Mouse (Mus musculus) limb, embryonic 11.5 days (tissue): ENCODE data around the gene Git1. TPM values are rescaled to one million over a fixed set of nuclear protein-coding genes. Genes with fewer than 3 reads are reported as not detected.

Experiments used
- ATAC-seq: fragments of 200-750 bp; cut with Nextera tagmentation; 2 replicates; pipeline ENCODE4 v1.8.0; 2017; ENCODE audit warnings: low read depth; ENCODE audit not compliant: insufficient number of reproducible peaks, low FRiP score, low TSS enrichment
- DNase-seq: peaks from one replicate; pipeline ENCODE4 v3.0.0-alpha.2; 2015; ENCODE audit warnings: low spot score
- H3K27ac ChIP-seq: fragments of 300-500 bp; sonication (generic); replicated peaks from 2 replicates; pipeline ENCODE4 v1.5.1; 2014; ENCODE audit warnings: low read depth, mild to moderate bottlenecking, low read length
- H3K27me3 ChIP-seq: fragments of 300-500 bp; sonication (generic); 2 replicates; pipeline ENCODE4 v1.6.1; 2014; ENCODE audit warnings: mild to moderate bottlenecking, low read length, mixed read lengths; ENCODE audit not compliant: control insufficient read depth, insufficient read depth
- H3K36me3 ChIP-seq: fragments of 300-500 bp; sonication (generic); 2 replicates; pipeline ENCODE4 v1.6.1; 2014; ENCODE audit warnings: mild to moderate bottlenecking, low read length, moderate library complexity, mixed read lengths; ENCODE audit not compliant: control insufficient read depth, insufficient read depth
- H3K4me1 ChIP-seq: fragments of 300-500 bp; sonication (generic); 2 replicates; pipeline ENCODE4 v1.6.1; 2014; ENCODE audit warnings: low read length, mixed read lengths; ENCODE audit not compliant: control insufficient read depth, insufficient read depth
- H3K4me2 ChIP-seq: fragments of 300-500 bp; sonication (generic); 2 replicates; pipeline ENCODE4 v1.6.1; 2014; ENCODE audit warnings: low read depth, mild to moderate bottlenecking, moderate library complexity; ENCODE audit not compliant: severe bottlenecking
- H3K4me3 ChIP-seq: fragments of 300-500 bp; sonication (generic); 2 replicates; pipeline ENCODE4 v1.5.1; 2014; ENCODE audit warnings: low read depth, low read length
- H3K9ac ChIP-seq: fragments of 300-500 bp; sonication (generic); 2 replicates; pipeline ENCODE4 v1.6.1; 2014; ENCODE audit warnings: mild to moderate bottlenecking, low read length
- H3K9me3 ChIP-seq: fragments of 300-500 bp; sonication (generic); 2 replicates; pipeline ENCODE4 v1.6.1; 2016; ENCODE audit warnings: low read length; ENCODE audit not compliant: control insufficient read depth
- WGBS: fragments of 180-500 bp; shearing (Covaris S2); extraction: QIAGEN DNeasy Blood & Tissue Kit; methylation state at CpG from one replicate; pipeline ENCODE4 v1.1.7; 2014; 5-methylcytosine and 5-hydroxymethylcytosine counted together
- polyA plus RNA-seq: library from polyadenylated mRNA; unstranded; fragments of >200 nt; fragmentation: Nextera tagmentation; extraction: Ambion mirVana; gene quantifications from 2 replicates; pipeline ENCODE4 v1.2.1, GENCODE M21; 2014

The Git1 gene
- polyA plus RNA-seq, 1 experiment from 2014 or later, result 16.4 TPM

DNA sequence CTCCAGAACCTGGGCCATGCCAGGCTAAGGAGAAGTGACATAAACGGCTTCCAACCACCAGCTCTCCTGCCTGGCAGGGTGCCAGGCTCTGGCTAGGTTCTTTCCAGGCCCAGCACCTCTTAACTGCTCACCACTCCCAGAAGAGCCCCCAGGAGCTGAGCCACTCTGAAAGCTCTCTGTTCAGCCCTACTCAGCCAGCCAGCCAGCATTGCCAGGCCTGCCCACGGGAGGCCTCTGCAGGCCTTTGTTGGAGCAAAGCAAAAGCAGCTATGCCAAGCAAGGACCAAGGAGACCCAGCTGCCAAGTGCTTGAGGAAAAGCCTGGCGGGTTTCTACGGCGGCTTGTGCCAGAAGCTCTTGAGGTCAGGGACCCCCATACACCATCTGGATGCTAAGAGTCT, 6.6 kb upstream of the Git1 start:
- ATAC-seq, result no peak
- Histone ChIP-seq H3K4me3 (no peak overlapping the region), H3K27me3 (no peaks in the 10 kb centered on the region), H3K9ac (no peak overlapping the region), H3K36me3 (no peaks in the 10 kb centered on the region), H3K4me1 (peaks cover 38% of the 10 kb centered on the region), H3K9me3 (no peaks in the 10 kb centered on the region), H3K27ac (0 out of 2 replicates have a peak overlapping the region, but pooled peaks have one; percentile 18), H3K4me2 (no peak overlapping the region; the same call in 1 of the 2 replicates)
- 82% methylated on average over 5 of the region's 5 CpGs for WGBS
- DNase-seq, result no peak

DNA sequence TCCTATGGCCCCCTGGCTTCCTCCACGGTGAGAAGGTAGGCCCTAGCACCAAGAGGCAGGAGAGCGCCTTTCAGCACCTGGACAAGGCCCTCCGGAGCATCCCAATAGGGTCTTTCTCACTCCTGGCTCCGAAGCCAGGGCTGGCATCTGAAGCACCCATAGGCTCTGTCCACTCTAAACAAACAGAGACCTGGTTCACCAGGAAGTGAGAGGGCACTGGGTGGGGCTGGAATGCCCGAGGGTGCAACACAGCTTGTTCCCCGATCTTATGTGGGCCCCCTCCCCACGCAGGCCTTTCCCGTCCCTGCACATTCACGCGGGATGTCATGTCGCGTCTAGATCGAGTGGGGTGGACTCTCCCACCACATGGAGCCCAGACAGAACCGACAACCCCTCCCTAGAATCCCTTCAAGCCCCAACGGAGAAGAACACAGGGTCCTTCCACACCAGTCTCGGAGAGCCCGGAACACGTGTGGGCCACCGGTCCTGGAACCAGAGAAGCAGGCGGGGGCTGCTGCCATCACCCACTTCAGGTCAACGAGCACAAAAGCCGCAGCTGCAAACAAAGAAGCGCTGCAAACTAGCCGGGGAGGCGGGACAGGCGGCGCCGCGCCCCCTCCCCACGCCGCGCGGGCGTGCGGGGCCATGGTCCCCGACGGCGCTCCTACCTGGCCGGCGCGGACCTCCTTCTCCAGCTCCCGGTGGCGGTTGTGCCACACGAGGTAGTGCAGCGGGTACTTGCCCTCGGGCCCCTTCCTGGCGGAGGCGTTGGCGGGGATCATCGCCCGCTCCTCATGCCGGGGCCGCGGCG, 4.4 kb upstream of the Git1 start:
- Histone ChIP-seq H3K36me3 (no peaks in the 10 kb centered on the region), H3K27ac (peak overlapping the region; percentile 9; the same call in 1 of the 2 replicates), H3K9ac (peak overlapping the region; percentile 91), H3K27me3 (no peaks in the 10 kb centered on the region), H3K4me3 (peak overlapping the region; percentile 68), H3K4me1 (peaks cover 46% of the 10 kb centered on the region), H3K9me3 (no peaks in the 10 kb centered on the region), H3K4me2 (peak overlapping the region; percentile 52)
- 2% methylated on average over 55 of the region's 55 CpGs for WGBS
- no peak for ATAC-seq
- DNase-seq, result peak; percentile 59

DNA sequence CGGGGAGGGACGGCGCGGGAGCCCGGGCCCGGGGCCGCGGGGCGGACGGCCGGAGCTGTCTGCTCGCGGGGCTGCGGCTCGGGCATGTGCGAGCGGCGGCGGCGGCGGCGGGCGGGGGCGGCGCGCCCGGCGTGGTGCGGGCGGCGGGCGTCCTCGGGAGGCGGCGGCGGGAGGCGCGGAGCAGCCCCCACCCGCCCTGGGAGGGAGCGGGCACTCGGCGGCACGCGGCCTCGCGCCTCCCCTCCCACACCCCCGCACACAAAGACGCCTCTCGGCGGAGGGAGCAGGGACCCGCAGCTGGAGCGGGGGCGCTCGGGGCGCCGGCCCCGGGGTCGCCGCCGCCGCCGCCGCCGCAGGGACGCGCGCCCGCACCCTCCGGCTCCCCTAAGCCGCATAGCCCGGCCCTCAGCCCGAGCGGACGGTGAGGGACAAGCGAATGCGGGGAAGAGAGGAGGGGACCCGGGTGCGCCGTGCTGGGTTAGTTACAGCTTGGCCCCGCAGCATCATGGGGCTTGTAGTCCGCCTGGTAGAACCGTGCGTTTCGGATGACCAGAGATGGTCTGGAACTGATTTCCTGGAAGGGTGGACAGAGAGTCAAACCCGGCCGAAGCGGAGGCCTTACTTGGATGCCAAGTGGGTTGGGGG, 3.6 kb upstream of the Git1 start, which contains the start of gene Ankrd13b:
Gene Ankrd13b (minus strand): TSS at position 88 of the 645 bp plus-strand sequence.
- DNase-seq (peak; percentile 84), ATAC-seq (0 out of 2 replicates have a peak, but pooled peaks have one; percentile 45)
- peak within 1 kb of the TSS; percentile 52 for H3K4me2 ChIP-seq
- no peaks in the 10 kb centered on the region for H3K9me3 ChIP-seq
- peak within 1 kb of the TSS; percentile 91 for H3K9ac ChIP-seq
- WGBS, result under 1% methylated on average over 61 of the region's 87 CpGs
- H3K4me1 ChIP-seq, result peaks cover 53% of the 10 kb centered on the region
- H3K27me3 ChIP-seq, result no peaks in the 10 kb centered on the region
- H3K27ac ChIP-seq, result peak within 1 kb of the TSS; percentile 9; the same call in 1 of the 2 replicates
- no peaks in the 10 kb centered on the region for H3K36me3 ChIP-seq
- H3K4me3 ChIP-seq, result peak within 1 kb of the TSS; percentile 68

DNA sequence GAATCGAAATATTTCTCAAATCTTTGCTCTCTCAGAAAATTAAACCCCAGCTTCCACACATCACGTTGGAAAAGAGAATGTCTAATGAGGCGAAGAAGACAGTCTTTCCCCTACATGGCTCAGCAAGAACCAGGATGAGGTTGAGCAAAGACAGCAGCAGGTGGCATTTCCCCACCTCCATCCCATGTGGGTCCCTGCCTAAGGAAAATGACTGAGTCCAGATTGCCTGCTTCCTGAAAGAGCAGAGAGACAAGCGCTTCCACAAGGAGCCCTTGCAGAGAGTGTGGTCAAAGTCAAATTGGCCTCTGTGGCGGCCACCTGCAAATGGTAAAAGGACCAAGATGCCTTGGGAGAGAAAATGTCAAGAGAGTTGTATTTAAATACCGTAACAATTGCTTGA, 2.9 kb upstream of the Git1 start:
- ATAC-seq, result no peak
- Histone ChIP-seq H3K4me2 (peak overlapping the region; percentile 96), H3K4me1 (peaks cover 53% of the 10 kb centered on the region), H3K4me3 (peak overlapping the region; percentile 68), H3K27ac (no peak overlapping the region), H3K9me3 (no peaks in the 10 kb centered on the region), H3K27me3 (no peaks in the 10 kb centered on the region), H3K36me3 (no peaks in the 10 kb centered on the region), H3K9ac (no peak overlapping the region)
- WGBS, result 72% methylated on average over 6 of the region's 6 CpGs
- DNase-seq, result no peak

DNA sequence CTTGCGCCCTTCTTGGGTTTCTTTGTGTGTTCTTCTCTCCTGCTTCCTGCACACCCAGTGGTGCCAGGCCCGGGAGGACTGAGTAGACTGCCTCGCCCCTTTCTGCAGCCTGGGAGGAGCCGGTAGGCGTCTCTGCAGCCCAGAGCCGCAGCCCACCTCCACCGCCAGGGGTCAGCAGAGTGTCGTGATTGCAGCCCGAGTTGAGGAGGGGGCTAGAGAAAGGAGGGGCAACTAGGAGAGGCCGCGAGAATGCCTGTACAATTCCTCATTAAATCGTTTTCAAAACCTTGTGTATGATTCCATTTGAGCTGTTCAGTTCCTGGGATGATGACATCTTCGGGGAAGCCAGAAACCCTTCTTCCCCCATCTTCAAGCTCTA, 2.2 kb upstream of the Git1 start:
- Histone ChIP-seq H3K9me3 (no peaks in the 10 kb centered on the region), H3K4me3 (peak overlapping the region; percentile 88), H3K36me3 (no peaks in the 10 kb centered on the region), H3K9ac (no peak overlapping the region), H3K4me2 (peak overlapping the region; percentile 96), H3K27me3 (no peaks in the 10 kb centered on the region), H3K27ac (peak overlapping the region; percentile 89), H3K4me1 (peaks cover 46% of the 10 kb centered on the region)
- DNase-seq, result peak; percentile 100
- 1% methylated on average over 13 of the region's 13 CpGs for WGBS
- ATAC-seq, result peak; percentile 74

DNA sequence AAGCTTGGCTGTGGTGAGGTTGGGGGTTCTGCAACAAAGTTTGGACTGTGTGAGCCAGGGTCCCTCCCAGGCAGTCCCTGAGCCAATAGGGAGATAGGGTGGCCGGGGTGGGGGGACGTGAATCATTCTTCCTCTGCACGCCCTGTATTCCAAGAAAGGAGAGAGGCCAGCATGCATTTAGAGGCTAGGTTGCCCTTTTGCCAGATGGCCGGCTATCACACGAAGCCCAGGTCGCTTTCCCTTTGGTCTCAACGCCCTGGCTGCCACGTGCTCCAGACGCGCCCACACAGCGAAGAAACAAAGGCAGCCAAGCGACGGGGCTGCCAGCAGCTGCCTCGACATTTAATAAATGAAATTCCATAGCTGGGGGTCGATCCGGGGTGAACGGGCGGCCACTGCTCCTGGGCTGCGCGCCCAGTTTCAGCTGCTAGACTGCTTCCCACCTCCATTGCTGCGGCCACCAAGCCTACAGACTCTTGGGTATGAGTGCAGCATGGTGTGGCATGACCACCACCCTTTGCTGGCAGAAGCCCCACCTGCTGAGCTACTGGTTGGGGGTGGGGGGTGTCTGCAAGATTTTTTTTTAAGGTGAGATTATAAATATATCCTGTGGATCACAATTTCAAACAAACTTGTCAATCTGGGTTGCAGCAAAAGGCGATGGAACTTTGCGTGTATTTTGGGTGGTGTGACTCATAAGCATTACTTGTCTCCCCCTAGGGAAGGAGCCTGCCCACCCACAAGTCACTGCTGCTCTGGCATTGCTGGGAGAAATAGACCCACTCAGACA, 1.7 kb upstream of the Git1 start:
- Histone ChIP-seq H3K4me2 (peak overlapping the region; percentile 96), H3K9ac (peak overlapping the region; percentile 19), H3K27me3 (no peaks in the 10 kb centered on the region), H3K4me1 (peaks cover 42% of the 10 kb centered on the region), H3K27ac (peak overlapping the region; percentile 89), H3K4me3 (peak overlapping the region; percentile 88), H3K9me3 (no peaks in the 10 kb centered on the region), H3K36me3 (no peaks in the 10 kb centered on the region)
- DNase-seq, result no peak
- under 1% methylated on average over 23 of the region's 23 CpGs for WGBS
- ATAC-seq, result peak; percentile 76

DNA sequence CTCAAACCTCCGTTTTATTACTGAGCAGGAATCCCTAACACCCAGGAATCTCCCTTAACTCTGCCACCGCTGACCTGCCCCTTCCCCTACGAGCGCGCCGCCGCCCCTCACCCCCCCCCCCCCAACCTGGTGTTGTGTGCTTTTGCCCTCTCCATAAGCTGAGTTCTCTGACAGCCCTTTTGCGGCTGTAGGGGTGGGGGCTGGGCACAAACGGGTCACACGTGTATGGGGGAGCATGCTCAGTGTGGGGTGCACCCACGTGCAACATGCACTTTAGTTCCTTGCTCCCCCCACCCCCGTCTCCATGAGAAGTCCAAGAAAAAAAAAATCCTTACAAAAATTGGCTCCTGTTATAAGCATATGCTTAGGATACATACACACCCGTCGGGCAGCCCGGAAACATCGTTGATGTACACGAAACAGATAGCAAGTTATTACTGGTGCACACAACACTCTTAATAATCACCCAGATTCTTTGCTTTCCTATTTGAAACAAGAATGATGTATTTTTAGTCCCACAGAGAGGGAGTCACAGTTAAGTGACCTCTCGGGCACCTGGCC, 971 bp upstream of the Git1 start:
- H3K4me1 ChIP-seq, result peaks cover 43% of the 10 kb centered on the region
- H3K9me3 ChIP-seq, result no peaks in the 10 kb centered on the region
- H3K4me3 ChIP-seq, result peak overlapping the region; percentile 88
- H3K27ac ChIP-seq, result peak overlapping the region; percentile 90
- peak overlapping the region; percentile 96 for H3K4me2 ChIP-seq
- no peaks in the 10 kb centered on the region for H3K27me3 ChIP-seq
- ATAC-seq (no peak), DNase-seq (peak; percentile 54)
- H3K9ac ChIP-seq, result peak overlapping the region; percentile 93
- H3K36me3 ChIP-seq, result no peaks in the 10 kb centered on the region
- under 1% methylated on average over 17 of the region's 18 CpGs for WGBS

DNA sequence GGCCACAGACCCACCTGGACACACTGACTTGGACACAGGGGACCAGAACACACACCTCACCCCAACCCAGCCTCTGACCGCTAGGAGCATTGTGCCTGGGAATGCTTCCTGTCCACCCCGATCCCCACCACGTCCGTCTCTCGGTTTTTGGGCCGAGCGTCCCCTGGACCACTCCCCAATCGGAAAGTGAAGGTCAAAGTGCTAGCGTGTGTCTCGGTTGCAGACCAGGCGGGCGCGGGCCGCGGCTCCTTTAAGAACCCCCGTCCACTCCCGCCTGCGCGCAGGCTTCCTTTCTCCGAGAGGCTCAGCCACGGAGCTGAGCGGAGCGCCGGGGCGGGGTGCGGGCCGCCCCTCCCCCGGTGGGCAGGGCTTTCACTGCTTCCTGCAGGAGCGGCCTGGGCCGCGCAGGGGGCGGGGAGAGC, 440 bp upstream of the Git1 start:
- Histone ChIP-seq H3K4me1 (peaks cover 38% of the 10 kb centered on the region), H3K9ac (peak overlapping the region; percentile 93), H3K4me2 (peak overlapping the region; percentile 96), H3K9me3 (no peaks in the 10 kb centered on the region), H3K4me3 (peak overlapping the region; percentile 88), H3K27me3 (no peaks in the 10 kb centered on the region), H3K27ac (peak overlapping the region; percentile 90), H3K36me3 (no peaks in the 10 kb centered on the region)
- peak; percentile 92 for DNase-seq
- ATAC-seq, result peak; percentile 46; the same call in 1 of the 2 replicates
- 0% methylated on average over 27 of the region's 32 CpGs for WGBS
